18 mouse cellular contexts compared by ENCODE assay signal in the genomic region with DNA sequence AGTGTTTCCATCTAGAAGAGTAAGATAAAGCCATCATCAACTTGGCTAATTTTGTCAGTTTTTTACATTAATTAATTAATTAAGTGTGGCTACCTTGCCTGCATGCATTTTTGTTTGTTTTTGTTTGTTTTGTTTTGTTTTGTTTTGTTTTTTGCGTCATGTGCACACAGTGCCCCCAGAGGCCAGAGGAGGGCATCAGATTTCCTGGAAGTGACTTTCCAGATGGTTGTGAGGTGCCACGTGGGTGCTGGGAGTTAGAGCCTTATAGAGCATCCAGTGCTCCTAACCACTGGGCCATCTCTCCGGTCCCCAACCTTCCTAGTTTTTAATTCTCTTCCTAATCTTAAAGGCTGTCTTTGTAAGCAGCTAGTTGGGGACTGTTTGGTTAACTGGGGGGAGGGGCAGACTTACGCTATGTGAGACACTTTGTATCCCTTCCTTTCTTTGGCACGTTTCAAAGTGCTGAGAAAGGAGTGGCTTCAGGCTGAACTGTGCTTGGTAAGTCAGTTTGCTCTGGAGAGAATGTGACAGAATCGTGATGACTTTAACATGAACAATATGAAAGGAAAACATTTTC. TPM values are rescaled to one million over a fixed set of nuclear protein-coding genes. Genes with fewer than 3 reads are reported as not detected.
A peak's percentile ranks its signal among the peaks of the same experiment; 100 is the strongest.
DNase-seq lines count a peak whose midpoint lies in the region; ATAC-seq and TF ChIP-seq lines count a peak whose summit lies in the region.
"Had no signal": no experiment of that assay in that cellular context is flagged by ENCODE, and none has a peak within 500 bp of the region (broad histone marks: within the 10 kb centered on the region; RNA-seq: fewer than 3 reads in every experiment).

No protein-coding gene starts in this region.

- no peak for TF ChIP-seq EP300 in heart, postnatal 0 days (IDR thresholded peaks at IDR 0.05; ENCODE audit: low read depth)

- DNase-seq in heart, postnatal 0 days (ENCODE audit: low spot score) = no peak
- no peak for DNase-seq in lung, postnatal 10 days
- DNase-seq in limb, embryonic 11.5 days (ENCODE audit: low spot score) = no peak
- DNase-seq in adrenal gland, postnatal 25 days = no peak
- no peak for DNase-seq in yolk sac, embryonic 10.5 days (ENCODE audit: low spot score)
- DNase-seq: adrenal gland, adult 8-10 months; heart, postnatal 4 days; kidney, adult 18-20 months; right cerebral cortex, postnatal 14 days; thymus, postnatal 25 days had no signal

- TF ChIP-seq CTCF in heart, postnatal 0 days (IDR thresholded peaks at IDR 0.05; ENCODE audit: low read depth) = peak; percentile 28; the same call in 1 of the 2 replicates
- peak; percentile 17; the same call in 1 of the 2 replicates for TF ChIP-seq CTCF in bone marrow, adult 2 months (IDR thresholded peaks at IDR 0.05; ENCODE audit: control insufficient read depth, insufficient read depth, low read length)

- no peak for ATAC-seq in heart, postnatal 0 days (ENCODE audit: insufficient read depth, low read depth)
- ATAC-seq in heart, embryonic 12.5 days (ENCODE audit: insufficient number of reproducible peaks, low FRiP score) = no peak
- no peak for ATAC-seq in lung, embryonic 16.5 days (ENCODE audit: low read depth)
- peak; percentile 67; the same call in 1 of the 2 replicates for ATAC-seq in limb, embryonic 11.5 days (ENCODE audit: insufficient number of reproducible peaks, low FRiP score, low TSS enrichment, low read depth)

- WGBS in heart, postnatal 0 days = 45% methylated on average over 6 of the region's 6 CpGs
- 40% methylated on average over 6 of the region's 6 CpGs for WGBS in heart, embryonic 12.5 days
- WGBS in lung, embryonic 16.5 days = 24% methylated on average over 6 of the region's 6 CpGs
- WGBS in bone marrow, adult 2 months = 61% methylated on average over 6 of the region's 6 CpGs
- 51% methylated on average over 6 of the region's 6 CpGs for WGBS in limb, embryonic 11.5 days

- no peaks in the 10 kb centered on the region for H3K36me3 ChIP-seq in heart, postnatal 0 days (replicated peaks; ENCODE audit: control insufficient read depth, insufficient read depth, low read length)
- no peaks in the 10 kb centered on the region for H3K36me3 ChIP-seq in heart, embryonic 12.5 days
- H3K36me3 ChIP-seq in lung, embryonic 16.5 days (ENCODE audit: control insufficient read depth, insufficient read depth, low read length) = no peaks in the 10 kb centered on the region
- no peaks in the 10 kb centered on the region for H3K36me3 ChIP-seq in limb, embryonic 11.5 days (ENCODE audit: control insufficient read depth, insufficient read depth, low read length)
- H3K36me3 ChIP-seq: liver, embryonic 15.5 days had no signal

- no peaks in the 10 kb centered on the region for H3K9me3 ChIP-seq in heart, postnatal 0 days (replicated peaks; ENCODE audit: control insufficient read depth, low read length)
- no peaks in the 10 kb centered on the region for H3K9me3 ChIP-seq in heart, embryonic 12.5 days (replicated peaks)
- H3K9me3 ChIP-seq in lung, embryonic 16.5 days (ENCODE audit: control insufficient read depth, low read length) = no peaks in the 10 kb centered on the region
- no peaks in the 10 kb centered on the region for H3K9me3 ChIP-seq in limb, embryonic 11.5 days (ENCODE audit: control insufficient read depth, low read length)
- H3K9me3 ChIP-seq: liver, embryonic 15.5 days had no signal

- H3K27ac ChIP-seq in heart, postnatal 0 days (ENCODE audit: low read depth) = no peak overlapping the region
- H3K27ac ChIP-seq in heart, embryonic 12.5 days (ENCODE audit: poor library complexity, severe bottlenecking) = no peak overlapping the region
- H3K27ac ChIP-seq in lung, embryonic 16.5 days (ENCODE audit: low read length) = no peak overlapping the region
- no peak overlapping the region for H3K27ac ChIP-seq in bone marrow, adult 2 months (ENCODE audit: control insufficient read depth, insufficient read depth, low read depth, low read length, poor library complexity)
- no peak overlapping the region for H3K27ac ChIP-seq in limb, embryonic 11.5 days (replicated peaks; ENCODE audit: low read depth, low read length)
- H3K27ac ChIP-seq: liver, embryonic 15.5 days had no signal

- H3K4me3 ChIP-seq in heart, postnatal 0 days (ENCODE audit: low read depth, low read length) = no peak overlapping the region
- H3K4me3 ChIP-seq in heart, embryonic 12.5 days = no peak overlapping the region
- no peak overlapping the region for H3K4me3 ChIP-seq in lung, embryonic 16.5 days (ENCODE audit: low read length)
- H3K4me3 ChIP-seq in bone marrow, adult 2 months (replicated peaks; ENCODE audit: control insufficient read depth, low read depth, low read length) = no peak overlapping the region
- no peak overlapping the region for H3K4me3 ChIP-seq in limb, embryonic 11.5 days (ENCODE audit: low read depth, low read length)
- H3K4me3 ChIP-seq: liver, embryonic 15.5 days had no signal

- H3K27me3 ChIP-seq in heart, postnatal 0 days (ENCODE audit: control insufficient read depth, insufficient read depth, low read length) = no peaks in the 10 kb centered on the region
- no peaks in the 10 kb centered on the region for H3K27me3 ChIP-seq in heart, embryonic 12.5 days (replicated peaks)
- H3K27me3 ChIP-seq in lung, embryonic 16.5 days (ENCODE audit: control insufficient read depth, insufficient read depth, low read depth, low read length) = no peaks in the 10 kb centered on the region
- H3K27me3 ChIP-seq in limb, embryonic 11.5 days (ENCODE audit: control insufficient read depth, insufficient read depth, low read length) = no peaks in the 10 kb centered on the region
- H3K27me3 ChIP-seq: liver, embryonic 15.5 days had no signal

- no peak overlapping the region for H3K9ac ChIP-seq in heart, postnatal 0 days (replicated peaks; ENCODE audit: low read depth, low read length)
- no peak overlapping the region for H3K9ac ChIP-seq in heart, embryonic 12.5 days
- no peak overlapping the region for H3K9ac ChIP-seq in lung, embryonic 16.5 days (ENCODE audit: low read length)
- no peak overlapping the region for H3K9ac ChIP-seq in limb, embryonic 11.5 days (ENCODE audit: low read length)
- H3K9ac ChIP-seq: liver, embryonic 15.5 days had no signal

- no peak overlapping the region for H3K4me2 ChIP-seq in heart, postnatal 0 days (ENCODE audit: low read depth, low read length)
- H3K4me2 ChIP-seq in heart, embryonic 12.5 days = no peak overlapping the region
- peak overlapping the region; percentile 20; the same call in 1 of the 2 replicates for H3K4me2 ChIP-seq in lung, embryonic 16.5 days (ENCODE audit: low read depth, low read length)
- H3K4me2 ChIP-seq in limb, embryonic 11.5 days (ENCODE audit: low read depth, severe bottlenecking) = no peak overlapping the region
- H3K4me2 ChIP-seq: liver, embryonic 15.5 days had no signal

- TF ChIP-seq POLR2A in bone marrow, adult 2 months (IDR thresholded peaks at IDR 0.05; ENCODE audit: borderline replicate concordance, control insufficient read depth, low read depth, low read length) = no peak

- peaks cover 5% of the 10 kb centered on the region; the same call in 1 of the 2 replicates for H3K4me1 ChIP-seq in heart, postnatal 0 days (ENCODE audit: control insufficient read depth, insufficient read depth)
- H3K4me1 ChIP-seq in heart, embryonic 12.5 days (replicated peaks) = peaks cover 16% of the 10 kb centered on the region
- H3K4me1 ChIP-seq in lung, embryonic 16.5 days (replicated peaks; ENCODE audit: control insufficient read depth, insufficient read depth, low read length) = peaks cover 11% of the 10 kb centered on the region
- no peaks in the 10 kb centered on the region; the same call in 1 of the 2 replicates for H3K4me1 ChIP-seq in bone marrow, adult 2 months (ENCODE audit: control insufficient read depth, insufficient read depth, low read length)
- H3K4me1 ChIP-seq in limb, embryonic 11.5 days (ENCODE audit: control insufficient read depth, insufficient read depth, low read length) = no peaks in the 10 kb centered on the region

RNA-seq across cellular contexts. Expression of gene Fam102b, which starts 20.4 kb away (rescaled TPM):
- total RNA-seq in heart, postnatal 0 days (2014; rRNA removed; ENCODE audit: low replicate concordance) = 16.5 and 23.2 TPM in 2 replicates
- polyA plus RNA-seq in heart, postnatal 0 days (2015; fragmentation: Nextera tagmentation; extraction: Ambion mirVana) = 3.2 and 3.7 TPM in 2 replicates
- 7.4 and 8.3 TPM in 2 replicates for polyA plus RNA-seq in heart, embryonic 12.5 days (2016; fragmentation: Nextera tagmentation; extraction: Ambion mirVana)
- polyA plus RNA-seq in lung, embryonic 16.5 days (2015; fragmentation: Nextera tagmentation; extraction: Ambion mirVana) = 5.5 and 6.0 TPM in 2 replicates
- 3.7 and 4.3 TPM in 2 replicates for polyA plus RNA-seq in bone marrow, adult 2 months (2011; ENCODE audit: insufficient read depth, insufficient read length, low replicate concordance, missing spikeins)
- 7.7 TPM in 2 replicates for polyA plus RNA-seq in limb, embryonic 11.5 days (2014; fragmentation: Nextera tagmentation; extraction: Ambion mirVana)
- 8.6 and 9.4 TPM in 2 replicates for total RNA-seq in adrenal gland, postnatal 25 days (2021)

RNA-seq across cellular contexts. Expression of gene Slc25a54, which starts 32.5 kb away (rescaled TPM):
- not detected in 2 replicates for total RNA-seq in heart, postnatal 0 days (2014; rRNA removed; ENCODE audit: low replicate concordance)
- not detected in 2 replicates for polyA plus RNA-seq in heart, postnatal 0 days (2015; fragmentation: Nextera tagmentation; extraction: Ambion mirVana)
- not detected in 2 replicates for polyA plus RNA-seq in heart, embryonic 12.5 days (2016; fragmentation: Nextera tagmentation; extraction: Ambion mirVana)
- not detected in 2 replicates for polyA plus RNA-seq in lung, embryonic 16.5 days (2015; fragmentation: Nextera tagmentation; extraction: Ambion mirVana)
- not detected in 2 replicates for polyA plus RNA-seq in bone marrow, adult 2 months (2011; ENCODE audit: insufficient read depth, insufficient read length, low replicate concordance, missing spikeins)
- not detected in 2 replicates for polyA plus RNA-seq in limb, embryonic 11.5 days (2014; fragmentation: Nextera tagmentation; extraction: Ambion mirVana)
- total RNA-seq in adrenal gland, postnatal 25 days (2021) = not detected in 2 replicates
- total RNA-seq: adrenal gland, adult 8-10 months; common myeloid progenitor, adult 5-6 weeks; heart, postnatal 4 days; left cerebral cortex, postnatal 10 days had no signal
- polyA plus RNA-seq: forebrain, embryonic 11.5 days; liver, embryonic 15.5 days; neural tube, embryonic 11.5 days had no signal
